Mouse (Mus musculus) urinary bladder, postnatal 36 days (tissue): Measurements from ENCODE around the gene Dmrt3.

Experiments
- DNase-seq, 2 experiments: peaks; one replicate each; pipeline ENCODE4 v3.0.0; 2022; ENCODE audit warnings: low spot score in 2 of 2, mixed read lengths in 1 of 2

Dmrt3 gene

DNA sequence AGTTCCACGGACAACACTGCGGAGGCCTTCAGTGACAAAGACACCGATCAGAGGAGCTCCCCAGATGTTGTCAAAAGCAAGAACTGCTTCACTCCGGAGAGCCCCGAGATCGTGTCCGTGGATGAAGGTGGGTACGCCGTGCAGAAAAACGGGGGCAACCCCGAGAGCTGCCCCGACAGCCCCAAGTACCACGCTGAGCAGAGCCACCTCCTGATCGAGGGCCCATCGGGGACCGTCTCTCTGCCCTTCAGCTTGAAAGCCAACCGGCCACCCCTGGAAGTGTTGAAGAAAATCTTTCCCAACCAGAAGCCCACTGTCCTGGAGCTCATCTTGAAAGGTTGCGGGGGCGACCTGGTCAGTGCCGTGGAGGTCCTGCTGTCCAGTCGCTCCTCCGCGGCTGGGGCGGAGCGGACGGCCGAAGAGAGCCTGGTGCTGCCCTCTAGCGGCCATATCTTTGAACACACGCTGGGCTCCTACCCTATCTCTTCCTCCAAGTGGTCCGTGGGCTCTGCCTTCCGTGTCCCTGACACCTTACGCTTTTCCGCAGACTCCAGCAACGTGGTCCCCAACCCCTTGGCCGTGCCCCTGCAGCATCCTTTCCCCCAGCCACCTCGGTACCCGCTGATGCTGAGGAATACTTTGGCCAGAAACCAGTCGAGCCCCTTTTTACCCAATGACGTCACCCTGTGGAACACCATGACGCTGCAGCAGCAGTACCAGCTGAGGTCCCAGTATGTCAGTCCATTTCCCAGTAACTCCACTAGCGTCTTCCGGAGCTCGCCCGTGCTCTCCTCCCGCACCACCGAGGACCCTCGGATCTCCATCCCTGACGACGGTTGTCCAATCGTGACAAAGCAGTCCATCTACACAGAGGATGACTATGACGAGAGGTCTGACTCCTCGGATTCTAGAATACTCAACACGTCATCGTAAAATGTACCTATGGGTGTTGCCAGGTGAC lies 12.5 kb downstream of the Dmrt3 start:
- peak; percentile 28 to 53 for DNase-seq

GRCm38 (mm10) chr19:25628490-25628889 lies 18.4 kb downstream of the Dmrt3 start:
- DNase-seq = peak; percentile 55 to 60

- no peak for DNase-seq
These were observed 25.0 kb downstream of the Dmrt3 start for GRCm38 (mm10) chr19:25635119-25635518.

GRCm38 (mm10) chr19:25635622-25636244 lies 25.6 kb downstream of the Dmrt3 start:
- peak; percentile 54 to 61 for DNase-seq

GRCm38 (mm10) chr19:25638766-25639361 lies 28.8 kb downstream of the Dmrt3 start:
- DNase-seq = no peak

DNA sequence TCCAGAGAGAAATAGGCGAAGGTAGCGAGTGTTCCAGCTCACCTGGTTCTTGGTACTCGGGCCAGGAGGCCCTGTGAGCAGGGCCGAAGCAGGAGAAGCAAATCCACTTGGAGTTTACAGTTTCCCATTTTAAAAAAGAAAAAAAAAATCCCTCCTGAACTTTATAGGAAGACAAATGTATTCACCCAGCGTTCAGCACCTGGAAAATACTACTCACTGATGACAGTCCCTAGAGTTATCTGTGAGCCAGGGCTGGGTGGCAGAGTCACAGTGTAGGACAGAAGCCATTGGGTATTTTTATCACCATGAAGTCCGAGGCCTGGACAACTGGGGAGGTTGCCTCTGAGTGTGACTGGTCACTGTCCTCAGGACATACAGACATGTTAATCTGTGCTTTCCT lies 31.7 kb downstream of the Dmrt3 start:
- no peak for DNase-seq

DNA sequence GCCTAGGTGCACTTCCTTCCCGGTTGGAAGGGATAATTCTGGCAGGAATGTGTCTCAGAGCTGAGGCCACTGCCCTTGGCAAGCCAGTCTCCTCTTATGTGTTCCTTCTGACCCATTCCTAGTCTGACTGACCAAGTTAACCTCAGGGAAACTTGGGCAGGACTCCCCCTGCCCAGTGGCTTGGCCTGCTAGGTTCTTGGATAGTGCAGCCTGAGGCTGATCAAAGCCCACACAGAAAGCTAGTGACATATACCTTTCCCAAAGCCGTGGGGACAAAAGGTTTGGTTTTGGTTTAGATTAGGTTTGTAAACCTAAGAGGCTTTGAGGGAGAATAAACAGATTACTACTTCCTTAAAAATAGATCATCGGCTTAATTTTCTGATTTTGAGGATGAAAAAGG lies 37.0 kb downstream of the Dmrt3 start:
- no peak for DNase-seq

DNA sequence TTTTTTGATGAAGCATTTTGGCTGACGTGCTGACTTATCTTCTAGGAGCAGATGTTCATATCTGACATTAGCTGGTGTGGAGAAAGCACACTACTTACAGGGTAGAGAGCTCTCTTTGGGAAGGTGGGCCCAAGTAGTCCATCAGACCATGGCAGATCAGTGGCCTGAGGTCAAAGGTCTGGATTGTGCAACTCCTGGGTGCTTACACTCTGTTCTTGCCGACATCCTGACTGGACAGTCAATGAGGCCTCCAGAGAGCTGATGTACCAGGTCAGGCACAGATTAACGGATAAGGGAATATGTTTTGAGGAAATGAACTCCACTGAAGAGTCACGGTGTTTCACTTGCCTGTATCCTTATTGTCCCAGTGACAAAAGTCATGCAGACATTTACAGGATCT lies 38.6 kb downstream of the Dmrt3 start:
- no peak for DNase-seq

- DNase-seq = no peak
These were observed 40.4 kb downstream of the Dmrt3 start for GRCm38 (mm10) chr19:25650474-25650873.

GRCm38 (mm10) chr19:25652560-25652959 lies 42.5 kb downstream of the Dmrt3 start:
- DNase-seq = no peak

DNA sequence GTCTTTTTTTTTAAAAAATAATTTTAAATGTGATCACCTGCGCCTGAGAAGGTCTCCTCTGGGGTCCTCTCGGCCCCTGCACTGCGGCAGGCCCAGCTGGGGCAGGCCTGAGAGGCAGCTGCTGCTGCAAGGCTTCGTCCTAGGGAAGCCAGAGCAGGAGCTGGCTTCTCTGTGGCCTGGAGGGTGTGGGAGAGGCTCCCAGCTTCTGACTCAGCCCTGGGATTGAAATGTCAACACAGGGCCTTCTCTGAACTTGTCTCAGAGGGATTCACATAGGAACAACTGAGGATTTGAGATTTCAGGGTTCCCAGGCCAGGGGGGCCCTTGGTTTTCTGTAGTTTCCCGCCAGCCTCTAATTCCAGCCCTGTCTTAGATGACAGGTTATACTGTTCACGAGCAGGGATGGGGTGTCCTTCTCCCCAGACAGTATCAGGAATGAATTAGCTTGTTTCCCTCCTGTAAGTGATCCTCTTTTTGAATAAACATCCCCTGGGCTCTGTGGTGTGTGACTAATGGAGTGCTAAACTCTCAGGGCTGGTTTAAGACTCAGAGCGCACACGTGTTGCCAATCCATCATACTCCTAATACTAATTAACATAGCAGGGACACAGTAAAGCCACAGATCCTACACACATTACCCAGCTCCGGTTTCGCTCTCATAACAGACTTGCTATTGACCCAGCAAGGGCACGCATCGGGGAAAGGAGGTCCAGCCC lies 44.1 kb downstream of the Dmrt3 start:
- DNase-seq = no peak

DNA sequence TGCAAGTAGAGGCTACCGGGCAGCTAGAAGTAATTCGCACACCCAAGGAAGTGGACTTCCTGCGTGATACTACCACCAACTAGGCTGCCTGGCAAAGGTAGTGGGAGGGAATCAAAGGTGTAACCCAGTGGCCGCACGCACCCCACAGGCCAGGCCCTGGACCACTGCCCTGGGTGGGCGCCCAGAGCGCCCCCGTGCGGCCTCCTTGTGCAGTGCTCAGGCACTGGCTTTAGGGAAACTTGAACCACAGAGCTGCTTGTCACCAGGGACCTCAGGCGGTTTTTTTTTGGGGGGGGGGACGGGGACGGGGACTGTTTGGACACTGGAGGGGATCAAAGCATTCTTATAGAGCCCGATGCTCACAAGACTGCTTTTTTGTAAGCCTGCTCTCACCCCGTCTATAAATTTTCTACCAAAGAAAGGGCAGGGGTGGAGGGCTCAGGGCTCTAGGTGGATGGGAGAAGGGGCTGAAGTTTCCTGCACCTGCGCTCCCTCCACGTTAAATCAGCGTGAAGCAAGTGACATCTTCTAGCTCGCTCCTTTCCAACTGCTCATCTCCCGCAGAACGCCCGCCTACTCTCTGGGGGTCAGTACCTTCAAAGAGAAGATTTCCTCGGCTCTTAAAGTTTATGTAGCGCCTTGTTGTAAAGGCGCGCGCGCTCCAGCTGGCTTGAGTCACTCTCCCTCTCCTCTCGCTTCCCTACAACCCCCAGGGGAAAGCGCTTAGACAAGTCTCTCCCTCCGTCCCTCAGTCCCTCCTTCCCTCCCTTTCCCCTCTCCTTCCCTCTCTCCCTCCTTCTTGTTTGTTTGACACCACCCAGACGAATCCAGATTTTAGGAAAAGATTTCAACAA lies 55.6 kb downstream of the Dmrt3 start:
- DNase-seq = no peak

DNA sequence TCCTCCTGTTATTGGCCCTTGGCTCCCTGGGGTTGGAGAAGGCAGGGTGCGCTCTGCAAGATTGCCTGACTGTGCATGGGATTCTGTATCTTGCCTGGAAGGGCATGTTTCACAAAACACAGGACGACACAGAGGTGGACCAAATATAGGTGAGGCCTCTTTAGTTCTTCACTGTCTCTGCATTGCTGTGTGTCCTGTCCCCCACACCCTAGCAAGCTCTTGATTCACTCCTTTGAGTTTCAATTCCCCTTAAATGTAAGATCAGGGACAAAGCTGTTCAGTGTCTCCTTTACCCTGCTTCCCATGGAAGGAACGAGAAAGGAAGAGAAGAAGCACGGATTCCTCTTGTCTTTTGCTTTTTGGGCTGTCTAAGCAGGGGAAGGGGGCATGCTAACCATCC lies 57.7 kb downstream of the Dmrt3 start:
- no peak for DNase-seq

DNA sequence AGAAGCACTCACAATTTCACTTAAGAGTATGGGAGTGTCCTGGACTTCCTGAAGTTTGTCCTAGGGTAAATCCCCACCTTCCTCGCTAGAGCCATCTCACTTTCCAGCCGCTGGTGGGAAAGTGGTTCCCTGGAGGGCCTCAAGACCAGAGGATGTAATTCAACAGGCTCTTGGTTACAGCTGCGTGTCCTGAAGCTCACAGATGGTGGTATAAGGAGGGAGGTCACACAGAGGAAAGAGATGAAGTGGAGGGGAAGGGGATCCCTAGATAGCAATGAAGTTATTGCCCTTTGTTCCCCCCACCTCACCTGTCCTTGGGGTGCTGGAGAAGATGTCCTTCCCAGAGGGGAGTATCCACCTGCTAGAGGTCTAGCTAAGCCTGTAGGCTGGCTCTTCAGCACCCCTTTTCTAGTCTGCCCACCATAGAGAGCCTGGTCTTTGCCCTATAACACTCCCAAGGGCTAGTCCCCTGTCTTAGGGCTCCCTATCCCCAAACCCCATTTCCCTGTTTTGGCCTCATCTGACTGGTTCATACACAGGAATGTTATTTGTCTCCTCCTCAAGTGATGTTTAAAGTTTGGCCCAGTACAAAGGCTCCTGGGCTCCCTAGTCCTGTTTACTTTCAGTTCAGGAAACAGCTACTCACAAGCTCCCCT lies 59.6 kb downstream of the Dmrt3 start:
- no peak for DNase-seq

DNA sequence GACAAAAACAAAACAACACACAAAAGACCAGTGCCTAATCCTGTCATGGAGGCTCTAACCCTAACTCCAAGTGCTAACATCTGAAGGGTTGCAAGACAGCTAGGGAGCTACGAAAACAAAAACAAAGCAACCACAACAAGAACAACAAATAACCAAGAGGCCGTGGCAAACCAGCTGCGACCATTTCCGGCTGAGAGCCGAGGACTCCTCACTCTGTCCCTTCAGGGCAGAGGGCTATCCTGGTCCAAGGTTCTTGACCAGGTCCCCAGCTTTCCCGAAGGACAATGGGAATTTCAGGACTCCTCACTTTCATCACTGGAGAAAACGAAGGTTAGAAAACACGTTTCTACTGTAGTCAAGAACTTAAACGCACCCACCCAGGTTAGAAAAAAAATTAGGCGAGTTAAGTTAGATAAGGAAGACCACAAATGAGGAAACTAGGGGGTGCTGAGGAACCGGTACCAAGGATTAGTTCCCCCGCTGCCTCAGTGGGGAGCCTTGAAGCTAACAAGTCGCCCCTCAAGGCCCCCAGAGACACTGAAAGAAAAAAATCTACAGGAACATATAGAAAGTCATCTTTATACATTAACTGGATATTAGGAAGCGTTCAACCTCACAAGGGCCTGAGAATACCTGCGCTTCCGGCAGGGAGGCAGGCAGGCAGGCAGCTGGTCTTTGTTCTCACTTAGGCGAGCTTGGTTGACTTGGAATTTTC lies 60.6 kb downstream of the Dmrt3 start:
- no peak for DNase-seq

DNA sequence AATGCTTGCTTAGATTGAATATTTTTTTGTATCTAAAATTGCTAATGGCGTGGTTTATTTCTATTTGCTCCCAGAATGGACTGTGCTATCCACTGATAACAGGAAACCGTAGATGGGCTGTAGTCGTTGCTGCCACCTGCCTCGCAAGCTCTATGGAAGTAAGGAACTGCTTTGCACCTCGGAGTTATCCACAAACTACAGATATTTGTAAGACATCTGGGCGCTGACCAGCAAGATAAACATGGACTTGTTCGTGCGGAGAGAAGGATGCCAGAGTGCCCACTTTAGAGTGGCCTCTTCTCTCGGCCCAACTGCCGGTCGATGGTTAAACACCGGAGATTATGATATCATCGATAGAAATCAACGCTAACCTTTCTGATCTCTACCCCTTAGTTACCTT lies 61.6 kb downstream of the Dmrt3 start:
- DNase-seq = no peak

DNA sequence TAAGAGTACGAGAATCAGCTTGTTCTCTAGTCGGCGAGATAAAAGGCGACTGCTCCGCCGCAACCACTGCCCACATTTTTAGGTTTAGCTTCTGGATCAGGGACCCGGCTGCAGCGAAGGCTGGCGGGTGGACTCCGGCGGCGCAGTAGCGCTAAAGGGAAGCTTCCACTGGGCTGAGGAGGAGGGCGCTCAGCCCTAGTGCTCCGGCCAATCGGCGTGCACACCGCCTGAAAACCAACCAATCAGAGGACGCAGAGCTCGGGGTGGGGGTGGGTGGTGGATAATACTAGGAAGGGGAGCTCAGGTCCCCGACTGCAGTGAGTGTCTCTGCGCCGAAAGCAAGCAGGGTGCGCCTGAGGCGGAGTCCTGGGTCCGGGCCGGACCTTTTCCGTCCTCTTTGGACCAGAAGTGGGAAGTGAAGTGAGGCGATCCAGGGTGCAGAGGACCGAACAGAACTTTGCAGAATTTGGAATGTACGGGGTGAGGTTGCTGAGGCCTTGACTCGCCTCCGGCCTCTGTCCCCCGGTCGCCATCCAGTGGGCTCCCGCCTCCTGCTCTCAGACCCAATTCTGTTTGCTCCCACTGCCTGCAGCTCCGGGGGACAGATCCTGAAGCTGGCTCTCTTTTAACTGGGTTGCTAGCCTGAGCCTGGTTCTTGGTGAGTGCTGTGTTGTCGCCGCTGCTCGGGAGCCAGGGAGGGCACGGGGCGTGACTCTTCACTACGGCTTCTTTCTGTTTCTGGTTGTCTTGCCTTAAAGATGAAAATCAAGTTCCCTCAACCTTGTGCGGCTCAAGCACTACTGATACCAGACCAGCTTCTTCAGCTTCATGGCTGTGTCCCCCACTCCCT lies 62.2 kb downstream of the Dmrt3 start, which contains the start of gene Dmrt2:
Dmrt2 (plus strand) TSS at position 311 of the 850 bp plus-strand sequence.
- DNase-seq = peak; percentile 20 to 70
